12 mouse cellular contexts compared by ENCODE assay signal in genomic region chr14:76678512-76679134, GRCm38 (mm10).
DNase-seq lines count a peak whose midpoint lies in the region; ATAC-seq and TF ChIP-seq lines count a peak whose summit lies in the region.
"Had no signal": no experiment of that assay in that cellular context is flagged by ENCODE, and none has a peak within 500 bp of the region (broad histone marks: within the 10 kb centered on the region; RNA-seq: fewer than 3 reads in every experiment).

No protein-coding gene starts in this region.

- H3K9ac ChIP-seq in kidney, embryonic 15.5 days, result no peak overlapping the region
- no peak overlapping the region for H3K9ac ChIP-seq in intestine, postnatal 0 days (ENCODE audit: low read depth, low read length)
- H3K9ac ChIP-seq: midbrain, embryonic 15.5 days had no signal

- no peak for TF ChIP-seq POLR2A in thymus, adult 2 months (IDR thresholded peaks at IDR 0.05; ENCODE audit: control insufficient read depth, extremely low read depth, insufficient read depth, low read length, poor library complexity)

- 26% methylated on average over 5 of the region's 5 CpGs for WGBS in kidney, embryonic 15.5 days
- 62% methylated on average over 5 of the region's 5 CpGs for WGBS in thymus, adult 2 months
- WGBS in intestine, postnatal 0 days, result 64% methylated on average over 5 of the region's 5 CpGs

- H3K4me2 ChIP-seq in kidney, embryonic 15.5 days, result no peak overlapping the region
- H3K4me2 ChIP-seq in intestine, postnatal 0 days (replicated peaks; ENCODE audit: low read depth), result no peak overlapping the region
- H3K4me2 ChIP-seq: midbrain, embryonic 15.5 days had no signal

- no peak for TF ChIP-seq CTCF in thymus, adult 2 months (IDR thresholded peaks at IDR 0.05; ENCODE audit: borderline replicate concordance, control insufficient read depth, extremely low read depth, insufficient read depth, low read length, poor library complexity)
- TF ChIP-seq CTCF in intestine, postnatal 0 days (IDR thresholded peaks at IDR 0.05; ENCODE audit: low read depth), result no peak

- no peaks in the 10 kb centered on the region for H3K27me3 ChIP-seq in kidney, embryonic 15.5 days
- no peaks in the 10 kb centered on the region for H3K27me3 ChIP-seq in thymus, adult 2 months (ENCODE audit: control insufficient read depth, insufficient read depth, low read length)
- no peaks in the 10 kb centered on the region for H3K27me3 ChIP-seq in intestine, postnatal 0 days (replicated peaks; ENCODE audit: control insufficient read depth, insufficient read depth, low read length)
- H3K27me3 ChIP-seq: midbrain, embryonic 15.5 days had no signal

- H3K4me3 ChIP-seq in kidney, embryonic 15.5 days (replicated peaks), result no peak overlapping the region
- H3K4me3 ChIP-seq in thymus, adult 2 months (ENCODE audit: control insufficient read depth, insufficient read depth, low read length), result no peak overlapping the region
- no peak overlapping the region for H3K4me3 ChIP-seq in intestine, postnatal 0 days (ENCODE audit: low read depth, low read length)
- H3K4me3 ChIP-seq: midbrain, embryonic 15.5 days had no signal

- peak; percentile 60 for DNase-seq in embryo, embryonic 10 days (ENCODE audit: low spot score)
- no peak for DNase-seq in embryo, embryonic 9.5 days (ENCODE audit: extremely low spot score)
- DNase-seq in kidney, adult 9 months, result no peak
- no peak for DNase-seq in thymus, adult 2 months
- no peak for DNase-seq in thymus, postnatal 14 days
- DNase-seq in skeletal muscle tissue, adult 2 months (ENCODE audit: low read depth, low spot score), result peak; percentile 83
- DNase-seq: cerebellum, adult 9-10 months; lung, adult 18-20 months; right cerebral cortex, postnatal 25 days had no signal

- H3K36me3 ChIP-seq in kidney, embryonic 15.5 days, result no peaks in the 10 kb centered on the region
- H3K36me3 ChIP-seq in thymus, adult 2 months (ENCODE audit: control insufficient read depth, insufficient read depth, low read length), result no peaks in the 10 kb centered on the region
- H3K36me3 ChIP-seq in intestine, postnatal 0 days (ENCODE audit: control insufficient read depth, insufficient read depth), result no peaks in the 10 kb centered on the region
- H3K36me3 ChIP-seq: midbrain, embryonic 15.5 days had no signal

- no peak for ATAC-seq in kidney, embryonic 15.5 days (replicated peaks; ENCODE audit: low FRiP score)
- no peak for ATAC-seq in intestine, postnatal 0 days
- ATAC-seq: midbrain, embryonic 15.5 days had no signal

- peak overlapping the region; percentile 63 for H3K27ac ChIP-seq in kidney, embryonic 15.5 days
- peak overlapping the region; percentile 19; the same call in 1 of the 2 replicates for H3K27ac ChIP-seq in thymus, adult 2 months (ENCODE audit: control insufficient read depth, insufficient read depth, low read length)
- no peak overlapping the region for H3K27ac ChIP-seq in intestine, postnatal 0 days (ENCODE audit: low read depth, low read length)
- H3K27ac ChIP-seq: midbrain, embryonic 15.5 days had no signal

- no peaks in the 10 kb centered on the region for H3K9me3 ChIP-seq in kidney, embryonic 15.5 days (replicated peaks)
- 0 out of 2 replicates have a peak, but pooled peaks cover 3% of the 10 kb centered on the region for H3K9me3 ChIP-seq in intestine, postnatal 0 days (ENCODE audit: control insufficient read depth)
- H3K9me3 ChIP-seq: midbrain, embryonic 15.5 days had no signal

- peaks cover 44% of the 10 kb centered on the region for H3K4me1 ChIP-seq in kidney, embryonic 15.5 days
- H3K4me1 ChIP-seq in thymus, adult 2 months (replicated peaks; ENCODE audit: control insufficient read depth, insufficient read depth, low read length), result peaks cover 35% of the 10 kb centered on the region
- peaks cover 11% of the 10 kb centered on the region; the same call in 1 of the 2 replicates for H3K4me1 ChIP-seq in intestine, postnatal 0 days (replicated peaks; ENCODE audit: control insufficient read depth, insufficient read depth, low read length)

Comparison
In these comparisons a context has a peak if more than half of its experiments do, and no peak if none do; other contexts are left out.
1. DNase-seq: peak in embryo, embryonic 10 days (single experiment) and skeletal muscle tissue, adult 2 months (single experiment); none in embryo, embryonic 9.5 days (single experiment), kidney, adult 9 months (single experiment), thymus, adult 2 months (single experiment) and thymus, postnatal 14 days (single experiment).